41 mouse cellular contexts compared by ENCODE assay signal in genomic region chr7:120145191-120145590, GRCm38 (mm10). TPM values are rescaled to one million over a fixed set of nuclear protein-coding genes. Genes with fewer than 3 reads are reported as not detected.
"Had no signal": no experiment of that assay in that cellular context is flagged by ENCODE, and none has a peak within 500 bp of the region (broad histone marks: within the 10 kb centered on the region; RNA-seq: fewer than 3 reads in every experiment).

Gene Zp2, minus strand, starts transcription at chr7:120145291.

- ATAC-seq: hindbrain, embryonic 16.5 days; hindbrain, postnatal 0 days; inflammation-experienced regulatory T-cells, adult 6 months; intestine, embryonic 15.5 days; intestine, embryonic 16.5 days; intestine, postnatal 0 days had no signal

- H3K27me3 ChIP-seq: heart, embryonic 12.5 days; heart, embryonic 13.5 days; heart, embryonic 15.5 days; hindbrain, embryonic 12.5 days; hindbrain, embryonic 13.5 days; hindbrain, embryonic 15.5 days; intestine, embryonic 15.5 days; kidney, embryonic 15.5 days had no signal

- H3K27ac ChIP-seq: heart, embryonic 10.5 days; heart, embryonic 13.5 days; heart, embryonic 15.5 days; hindbrain, embryonic 10.5 days; hindbrain, embryonic 12.5 days; hindbrain, embryonic 13.5 days; hindbrain, embryonic 14.5 days; hindbrain, embryonic 15.5 days; hindbrain, postnatal 0 days; intestine, embryonic 15.5 days; kidney, embryonic 15.5 days; kidney, postnatal 0 days; layer of hippocampus, adult 2 months had no signal

- DNase-seq: heart, postnatal 14 days; heart, postnatal 36 days; heart, postnatal 4 days; kidney, adult 11 months; kidney, adult 18-20 months; kidney, adult 2 months; kidney, adult 8-10 months; kidney, adult 9 months; kidney, postnatal 10 days; kidney, postnatal 14 days; kidney, postnatal 25 days; kidney, postnatal 36 days; kidney, postnatal 4 days; layer of hippocampus, adult 9-11 months; layer of hippocampus, postnatal 36 days had no signal

- H3K9ac ChIP-seq: heart, embryonic 12.5 days; heart, embryonic 13.5 days; heart, embryonic 15.5 days; hindbrain, embryonic 12.5 days; hindbrain, embryonic 13.5 days; hindbrain, embryonic 14.5 days; hindbrain, embryonic 15.5 days; intestine, embryonic 15.5 days; kidney, embryonic 15.5 days had no signal

- H3K4me1 ChIP-seq: heart, embryonic 10.5 days; heart, embryonic 12.5 days; heart, embryonic 15.5 days; hindbrain, embryonic 13.5 days; hindbrain, embryonic 15.5 days; intestine, embryonic 15.5 days; kidney, embryonic 15.5 days had no signal

- H3K9me3 ChIP-seq: heart, embryonic 10.5 days; heart, embryonic 12.5 days; heart, embryonic 13.5 days; heart, embryonic 15.5 days; hindbrain, embryonic 10.5 days; hindbrain, embryonic 12.5 days; hindbrain, embryonic 13.5 days; hindbrain, embryonic 15.5 days; intestine, embryonic 15.5 days; kidney, embryonic 15.5 days had no signal

- H3K36me3 ChIP-seq: heart, embryonic 10.5 days; heart, embryonic 12.5 days; heart, embryonic 13.5 days; heart, embryonic 15.5 days; hindbrain, embryonic 10.5 days; hindbrain, embryonic 12.5 days; hindbrain, embryonic 13.5 days; hindbrain, embryonic 15.5 days; intestine, embryonic 15.5 days; kidney, embryonic 15.5 days had no signal

- H3K4me2 ChIP-seq: heart, embryonic 11.5 days; heart, embryonic 12.5 days; heart, embryonic 13.5 days; heart, embryonic 15.5 days; hindbrain, embryonic 12.5 days; hindbrain, embryonic 13.5 days; hindbrain, embryonic 14.5 days; hindbrain, embryonic 15.5 days; intestine, embryonic 15.5 days; kidney, embryonic 15.5 days had no signal

- H3K4me3 ChIP-seq: heart, embryonic 10.5 days; heart, embryonic 12.5 days; heart, embryonic 13.5 days; heart, embryonic 15.5 days; hindbrain, embryonic 10.5 days; hindbrain, embryonic 12.5 days; hindbrain, embryonic 13.5 days; hindbrain, embryonic 15.5 days; intestine, embryonic 15.5 days; kidney, embryonic 15.5 days; layer of hippocampus, adult 2 months had no signal

RNA-seq across cellular contexts. Expression of gene Zp2, which starts in this region (rescaled TPM):
- total RNA-seq: hematopoietic stem cell, adult 5-6 weeks; hindbrain, postnatal 0 days; layer of hippocampus, postnatal 36 days had no signal
- polyA plus RNA-seq: heart, embryonic 10.5 days; heart, embryonic 12.5 days; heart, embryonic 14.5 days; heart, embryonic 16.5 days; hindbrain, embryonic 10.5 days; hindbrain, embryonic 11.5 days; hindbrain, embryonic 12.5 days; hindbrain, embryonic 13.5 days; hindbrain, embryonic 14.5 days; hindbrain, embryonic 15.5 days; hindbrain, embryonic 16.5 days; hindbrain, postnatal 0 days; inflammation-experienced regulatory T-cells, adult 6 months; intestine, embryonic 14.5 days; intestine, embryonic 15.5 days; intestine, embryonic 16.5 days; kidney, adult 2 months; kidney, embryonic 14.5 days; kidney, embryonic 16.5 days; kidney, postnatal 0 days had no signal
